Mouse (Mus musculus) small intestine, adult 2 months (tissue): Measurements from ENCODE around the gene 1600002K03Rik.

Experiments used
- CTCF ChIP-seq: fragments of 200-500 bp; IDR thresholded peaks from 2 replicates; pipeline ENCODE4 v1.5.1; 2012; ENCODE audit warnings: low read depth, mild to moderate bottlenecking, control low read depth, inconsistent platforms, low read length, moderate library complexity, mixed read lengths; ENCODE audit not compliant: insufficient replicate concordance, insufficient read length; ENCODE audit errors: extremely low read depth
- POLR2A ChIP-seq: fragments of 200-500 bp; IDR thresholded peaks from 2 replicates; pipeline ENCODE4 v1.6.1; 2012; ENCODE audit warnings: low read depth, mild to moderate bottlenecking, control low read depth, inconsistent platforms, low read length, moderate library complexity

GRCm38 (mm10) chr10:80157141-80157929 is 15.4 kb upstream of the 1600002K03Rik start:
- TF ChIP-seq CTCF (no peak), POLR2A (no peak)
